Mouse (Mus musculus) brain, adult 2 months (tissue): ENCODE measurements at regions not wholly inside any gene's neighbourhood (a gene's known extent, or its start where the extent isn't known, plus 50 kb on each side); places are given as distances from the start of the nearest gene placed in this dataset.

Source experiments
- DNase-seq: peaks from one replicate; pipeline ENCODE4 v3.0.0; 2011; ENCODE audit warnings: low read depth, low spot score

GRCm38 (mm10) chr12:51128274-51128673 lies 219.6 kb upstream of the G2e3 start:
- DNase-seq: no peak

GRCm38 (mm10) chr12:51118781-51119180 lies 229.1 kb upstream of the G2e3 start:
- no peak for DNase-seq

GRCm38 (mm10) chr12:51118021-51118694 lies 229.7 kb upstream of the G2e3 start:
- peak; percentile 97 for DNase-seq

- DNase-seq: no peak
Measured at GRCm38 (mm10) chr12:51117436-51118020, 230.3 kb upstream of the G2e3 start.

GRCm38 (mm10) chr12:51111811-51112210 lies 236.1 kb upstream of the G2e3 start:
- DNase-seq: peak; percentile 8

- peak; percentile 80 for DNase-seq
Measured at GRCm38 (mm10) chr12:51108044-51108443, 239.8 kb upstream of the G2e3 start.

- no peak for DNase-seq
Measured at GRCm38 (mm10) chr12:51103541-51104042, 244.3 kb upstream of the G2e3 start.

GRCm38 (mm10) chr12:51101636-51102035 lies 246.2 kb upstream of the G2e3 start:
- DNase-seq: no peak

GRCm38 (mm10) chr12:51100868-51101267 lies 247.0 kb upstream of the G2e3 start:
- peak; percentile 76 for DNase-seq

- peak; percentile 55 for DNase-seq
Measured at GRCm38 (mm10) chr12:51095974-51096373, 251.9 kb upstream of the G2e3 start.

GRCm38 (mm10) chr12:51089324-51089723 lies 258.5 kb upstream of the G2e3 start:
- peak; percentile 14 for DNase-seq

- no peak for DNase-seq
Measured at GRCm38 (mm10) chr12:51081809-51082208, 266.1 kb upstream of the G2e3 start.

- no peak for DNase-seq
Measured at GRCm38 (mm10) chr12:51073503-51073902, 274.4 kb upstream of the G2e3 start.

GRCm38 (mm10) chr12:51060931-51061330 lies 286.9 kb upstream of the G2e3 start:
- DNase-seq: peak; percentile 42

- peak; percentile 69 for DNase-seq
Measured at GRCm38 (mm10) chr12:51058569-51058968, 289.3 kb upstream of the G2e3 start.

GRCm38 (mm10) chr12:51058104-51058503 lies 289.8 kb upstream of the G2e3 start:
- DNase-seq: no peak

- no peak for DNase-seq
Measured at GRCm38 (mm10) chr12:51047116-51047515, 300.7 kb upstream of the G2e3 start.

GRCm38 (mm10) chr12:51045437-51045836 lies 302.4 kb upstream of the G2e3 start:
- DNase-seq: no peak

GRCm38 (mm10) chr12:51045020-51045419 lies 302.8 kb upstream of the G2e3 start:
- DNase-seq: no peak

- DNase-seq: no peak
Measured at GRCm38 (mm10) chr12:51032193-51032592, 315.7 kb upstream of the G2e3 start.

GRCm38 (mm10) chr12:51028601-51029174 lies 319.2 kb upstream of the G2e3 start:
- peak; percentile 29 for DNase-seq

- DNase-seq: peak; percentile 27
Measured at GRCm38 (mm10) chr12:51026046-51026445, 321.8 kb upstream of the G2e3 start.

GRCm38 (mm10) chr12:51025531-51025930 lies 322.3 kb upstream of the G2e3 start:
- DNase-seq: no peak
